Mouse (Mus musculus): ENCODE measurements around the gene Vav2. TPM values are rescaled to one million over a fixed set of nuclear protein-coding genes. Genes with fewer than 3 reads are reported as not detected.

Vav2 gene
- polyA plus RNA-seq, 1 experiment from 2014 or later, result 16.9 TPM

GRCm38 (mm10) chr2:27337261-27337660 is 89.6 kb downstream of the Vav2 start:
- peaks cover 48% of the 10 kb centered on the region for H3K4me1 ChIP-seq (replicated peaks)
- no peak overlapping the region for H3K4me3 ChIP-seq
- H3K27ac ChIP-seq, result no peak overlapping the region
- no peak for DNase-seq (ENCODE audit: low spot score)
- H3K9me3 ChIP-seq, result no peaks in the 10 kb centered on the region
- H3K27me3 ChIP-seq (ENCODE audit: insufficient read depth, poor library complexity, severe bottlenecking), result no peaks in the 10 kb centered on the region
- WGBS, result 63% methylated on average over 6 of the region's 6 CpGs
- peaks cover 21% of the 10 kb centered on the region for H3K36me3 ChIP-seq

DNA sequence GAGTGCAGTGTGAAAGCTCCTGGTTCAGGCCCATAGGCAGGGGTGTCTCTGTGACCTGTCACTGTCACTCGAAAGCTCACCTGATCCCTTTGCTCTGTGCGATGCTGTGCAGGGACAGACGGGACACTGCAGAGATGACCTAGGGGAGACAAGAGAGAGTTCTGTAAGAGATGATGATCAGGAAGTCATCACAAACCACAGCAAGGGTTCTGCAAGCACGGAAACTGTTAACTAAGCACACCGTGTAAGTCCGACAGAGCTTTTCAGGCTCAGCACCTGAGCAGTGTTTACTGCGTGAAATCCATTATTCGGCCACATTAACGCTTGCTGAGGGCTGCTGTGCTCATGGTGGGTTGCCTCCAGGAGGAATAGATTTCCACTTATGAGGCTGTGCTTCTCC is 90.2 kb downstream of the Vav2 start:
- Histone ChIP-seq H3K4me3 (no peak overlapping the region), H3K4me1 (replicated peaks) (peaks cover 52% of the 10 kb centered on the region), H3K9me3 (no peaks in the 10 kb centered on the region), H3K27me3 (ENCODE audit: insufficient read depth, poor library complexity, severe bottlenecking) (no peaks in the 10 kb centered on the region), H3K27ac (no peak overlapping the region), H3K36me3 (peaks cover 21% of the 10 kb centered on the region)
- 85% methylated on average over 9 of the region's 9 CpGs for WGBS
- DNase-seq (ENCODE audit: low spot score), result no peak

GRCm38 (mm10) chr2:27334816-27335215 is 92.0 kb downstream of the Vav2 start:
- 87% methylated on average over 4 of the region's 4 CpGs for WGBS
- Histone ChIP-seq H3K36me3 (peaks cover 21% of the 10 kb centered on the region), H3K9me3 (no peaks in the 10 kb centered on the region), H3K27me3 (ENCODE audit: insufficient read depth, poor library complexity, severe bottlenecking) (no peaks in the 10 kb centered on the region), H3K4me3 (no peak overlapping the region), H3K27ac (no peak overlapping the region), H3K4me1 (replicated peaks) (peaks cover 65% of the 10 kb centered on the region)
- no peak for DNase-seq (ENCODE audit: low spot score)

DNA sequence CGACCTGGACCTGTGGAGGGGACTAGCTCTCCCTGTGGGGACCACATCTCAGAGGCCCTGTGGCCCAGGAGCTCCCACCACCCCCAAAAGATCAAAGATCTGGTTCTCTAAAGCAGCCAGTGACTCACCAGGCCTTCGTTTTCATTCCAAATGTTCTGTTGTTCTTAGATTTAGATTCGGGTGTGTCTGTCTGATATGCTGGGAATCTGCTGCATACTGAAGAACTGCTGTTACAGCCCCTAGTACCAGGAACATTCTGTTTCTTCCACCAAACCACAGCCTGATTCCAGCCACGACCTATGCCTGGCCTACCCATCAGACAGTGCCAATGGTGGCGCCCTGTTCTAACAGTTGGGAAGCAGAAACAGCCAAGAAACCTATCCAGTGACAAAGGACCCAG is 95.3 kb downstream of the Vav2 start:
- Histone ChIP-seq H3K27ac (peak overlapping the region; percentile 30; the same call in 1 of the 2 replicates), H3K36me3 (peaks cover 20% of the 10 kb centered on the region), H3K4me3 (no peak overlapping the region), H3K27me3 (ENCODE audit: insufficient read depth, poor library complexity, severe bottlenecking) (no peaks in the 10 kb centered on the region), H3K9me3 (no peaks in the 10 kb centered on the region), H3K4me1 (replicated peaks) (peaks cover 65% of the 10 kb centered on the region)
- 79% methylated on average over 5 of the region's 5 CpGs for WGBS
- no peak for DNase-seq (ENCODE audit: low spot score)

DNA sequence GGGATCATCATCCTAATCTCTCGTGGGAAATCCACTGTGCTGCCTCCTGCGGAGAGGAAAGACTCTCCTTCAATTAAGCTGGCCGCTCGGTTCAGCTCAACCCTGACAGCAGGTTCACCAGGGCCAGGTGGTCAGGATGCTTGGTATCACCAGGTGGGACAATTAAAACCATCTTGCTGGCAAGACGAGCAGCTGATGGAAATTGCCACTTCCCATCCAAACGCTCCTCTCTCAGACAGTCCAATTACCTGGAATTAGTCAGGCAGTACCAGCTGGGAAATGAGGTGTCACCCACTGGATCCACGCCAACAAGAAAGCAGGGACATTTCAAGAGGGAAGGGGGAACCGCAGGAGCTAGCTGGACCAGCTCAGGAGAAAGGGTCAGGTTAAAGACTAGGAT is 96.4 kb downstream of the Vav2 start:
- Histone ChIP-seq H3K4me3 (no peak overlapping the region), H3K4me1 (replicated peaks) (peaks cover 74% of the 10 kb centered on the region), H3K9me3 (no peaks in the 10 kb centered on the region), H3K27ac (peak overlapping the region; percentile 30; the same call in 1 of the 2 replicates), H3K36me3 (peaks cover 10% of the 10 kb centered on the region), H3K27me3 (ENCODE audit: insufficient read depth, poor library complexity, severe bottlenecking) (no peaks in the 10 kb centered on the region)
- no peak for DNase-seq (ENCODE audit: low spot score)
- WGBS, result 74% methylated on average over 8 of the region's 8 CpGs

DNA sequence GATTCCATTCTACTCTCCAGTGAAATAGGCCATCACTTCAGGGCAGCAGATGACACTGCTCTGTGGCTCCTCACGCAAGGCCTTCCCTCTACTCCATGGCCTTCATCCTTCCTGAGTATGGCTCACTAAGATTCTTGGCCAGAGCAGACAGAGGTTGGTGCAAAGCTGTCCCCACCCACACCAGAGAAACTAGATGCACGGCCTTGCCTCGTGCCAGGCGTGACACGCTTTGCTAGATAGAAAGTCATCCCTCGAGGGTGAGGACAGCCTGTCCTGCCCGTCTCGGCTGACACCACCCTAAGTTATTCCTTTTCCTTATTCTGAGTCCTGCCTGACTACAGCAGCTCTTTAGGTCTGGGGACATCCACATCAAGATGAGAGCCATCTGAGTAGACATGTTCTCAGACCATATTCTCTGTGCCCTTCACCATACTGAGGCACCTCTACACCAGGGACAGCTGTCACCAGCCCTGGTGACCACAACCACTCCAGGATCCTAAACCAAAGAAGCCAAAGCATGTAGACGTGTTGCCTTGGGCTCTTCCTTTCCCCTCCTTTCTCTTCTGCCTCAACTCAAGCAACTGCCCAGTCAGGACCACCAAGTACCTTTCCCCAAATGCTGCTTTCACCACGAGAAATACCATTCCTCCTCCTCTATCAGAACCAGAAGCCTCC is 97.3 kb downstream of the Vav2 start:
- Histone ChIP-seq H3K9me3 (no peaks in the 10 kb centered on the region), H3K4me1 (replicated peaks) (peaks cover 83% of the 10 kb centered on the region), H3K27me3 (ENCODE audit: insufficient read depth, poor library complexity, severe bottlenecking) (no peaks in the 10 kb centered on the region), H3K4me3 (no peak overlapping the region), H3K36me3 (peaks cover 8% of the 10 kb centered on the region; the same call in 1 of the 2 replicates), H3K27ac (peak overlapping the region; percentile 60)
- DNase-seq (ENCODE audit: low spot score), result no peak
- 92% methylated on average over 10 of the region's 10 CpGs for WGBS

GRCm38 (mm10) chr2:27328613-27329041 is 98.2 kb downstream of the Vav2 start:
- Histone ChIP-seq H3K4me3 (no peak overlapping the region), H3K9me3 (no peaks in the 10 kb centered on the region), H3K4me1 (replicated peaks) (peaks cover 85% of the 10 kb centered on the region), H3K27ac (peak overlapping the region; percentile 60; the same call in 1 of the 2 replicates), H3K36me3 (no peaks in the 10 kb centered on the region), H3K27me3 (ENCODE audit: insufficient read depth, poor library complexity, severe bottlenecking) (no peaks in the 10 kb centered on the region)
- DNase-seq (ENCODE audit: low spot score), result peak; percentile 25

GRCm38 (mm10) chr2:27327886-27328285 is 98.9 kb downstream of the Vav2 start:
- Histone ChIP-seq H3K27me3 (ENCODE audit: insufficient read depth, poor library complexity, severe bottlenecking) (no peaks in the 10 kb centered on the region), H3K36me3 (no peaks in the 10 kb centered on the region), H3K27ac (peak overlapping the region; percentile 60), H3K4me3 (no peak overlapping the region), H3K4me1 (replicated peaks) (peaks cover 89% of the 10 kb centered on the region), H3K9me3 (no peaks in the 10 kb centered on the region)
- WGBS, result 48% methylated on average over 4 of the region's 4 CpGs
- DNase-seq (ENCODE audit: low spot score), result no peak

GRCm38 (mm10) chr2:27327076-27327475 is 99.8 kb downstream of the Vav2 start:
- no peaks in the 10 kb centered on the region for H3K36me3 ChIP-seq
- H3K9me3 ChIP-seq, result no peaks in the 10 kb centered on the region
- peaks cover 96% of the 10 kb centered on the region for H3K4me1 ChIP-seq (replicated peaks)
- no peaks in the 10 kb centered on the region for H3K27me3 ChIP-seq (ENCODE audit: insufficient read depth, poor library complexity, severe bottlenecking)
- H3K27ac ChIP-seq, result peak overlapping the region; percentile 60
- DNase-seq (ENCODE audit: low spot score), result no peak
- H3K4me3 ChIP-seq, result no peak overlapping the region
- WGBS, result 76% methylated on average over 6 of the region's 6 CpGs

- Histone ChIP-seq H3K36me3 (no peaks in the 10 kb centered on the region), H3K4me1 (replicated peaks) (peaks cover 97% of the 10 kb centered on the region), H3K27me3 (ENCODE audit: insufficient read depth, poor library complexity, severe bottlenecking) (no peaks in the 10 kb centered on the region), H3K4me3 (no peak overlapping the region), H3K27ac (no peak overlapping the region), H3K9me3 (no peaks in the 10 kb centered on the region)
- WGBS, result 63% methylated on average over 7 of the region's 7 CpGs
- peak; percentile 41 for DNase-seq (ENCODE audit: low spot score)
Measured at GRCm38 (mm10) chr2:27326357-27326756, 100.5 kb downstream of the Vav2 start.

DNA sequence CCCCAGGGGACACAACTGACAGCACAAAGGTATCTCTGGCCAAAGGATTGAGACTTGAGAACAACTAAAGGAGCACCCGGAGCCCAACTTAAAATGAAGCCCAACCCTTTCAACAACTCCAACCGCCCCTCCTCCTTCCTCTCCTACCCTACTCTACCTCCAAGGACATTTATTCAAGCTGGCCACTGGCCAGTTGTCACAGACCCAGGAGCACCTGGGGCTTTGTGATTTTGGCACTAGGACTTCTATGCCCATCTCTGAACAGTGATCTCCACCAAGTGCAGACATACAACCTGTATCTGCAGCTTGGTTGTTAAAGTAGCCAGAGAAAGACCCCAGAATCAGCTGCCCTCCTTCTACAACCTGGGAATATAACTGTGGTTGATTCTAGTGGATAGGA is 102.1 kb downstream of the Vav2 start:
- WGBS, result 16% methylated on average over 2 of the region's 2 CpGs
- DNase-seq (ENCODE audit: low spot score), result no peak
- Histone ChIP-seq H3K9me3 (no peaks in the 10 kb centered on the region), H3K27ac (no peak overlapping the region; the same call in 1 of the 2 replicates), H3K27me3 (ENCODE audit: insufficient read depth, poor library complexity, severe bottlenecking) (no peaks in the 10 kb centered on the region), H3K4me3 (no peak overlapping the region), H3K36me3 (no peaks in the 10 kb centered on the region), H3K4me1 (replicated peaks) (peaks cover 95% of the 10 kb centered on the region)

- no peaks in the 10 kb centered on the region for H3K9me3 ChIP-seq
- H3K4me1 ChIP-seq (replicated peaks), result peaks cover 86% of the 10 kb centered on the region
- peaks cover 10% of the 10 kb centered on the region for H3K36me3 ChIP-seq
- peak overlapping the region; percentile 66; the same call in 1 of the 2 replicates for H3K27ac ChIP-seq
- H3K27me3 ChIP-seq (ENCODE audit: insufficient read depth, poor library complexity, severe bottlenecking), result no peaks in the 10 kb centered on the region
- WGBS, result 10% methylated on average over 6 of the region's 6 CpGs
- no peak overlapping the region for H3K4me3 ChIP-seq
- DNase-seq (ENCODE audit: low spot score), result peak; percentile 39
Measured at GRCm38 (mm10) chr2:27321431-27321875, 105.4 kb downstream of the Vav2 start.

DNA sequence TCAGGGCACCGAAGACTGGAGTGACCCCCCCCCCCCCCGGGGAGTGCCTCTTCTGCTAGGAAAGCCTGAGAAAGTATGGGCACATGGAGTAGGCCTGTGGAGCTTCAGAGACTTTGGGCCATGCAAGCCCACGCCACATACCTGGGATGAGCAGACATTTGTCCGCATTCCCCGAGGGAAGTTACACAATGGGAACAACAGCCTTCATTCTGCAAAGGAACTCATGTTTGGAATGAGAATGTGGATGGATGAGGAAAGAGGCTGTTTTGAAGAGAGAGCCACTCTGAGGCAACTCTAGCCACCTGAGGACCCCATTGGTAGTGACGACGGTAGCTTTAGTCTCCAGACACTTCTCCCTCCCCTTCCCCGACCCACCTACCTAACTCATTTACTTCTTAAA is 106.0 kb downstream of the Vav2 start:
- Histone ChIP-seq H3K36me3 (peaks cover 10% of the 10 kb centered on the region), H3K27me3 (ENCODE audit: insufficient read depth, poor library complexity, severe bottlenecking) (no peaks in the 10 kb centered on the region), H3K9me3 (no peaks in the 10 kb centered on the region), H3K27ac (peak overlapping the region; percentile 66), H3K4me1 (replicated peaks) (peaks cover 80% of the 10 kb centered on the region), H3K4me3 (no peak overlapping the region)
- 60% methylated on average over 8 of the region's 8 CpGs for WGBS
- DNase-seq (ENCODE audit: low spot score), result no peak

All from hindbrain, embryonic 10.5 days (tissue).